Comparison of ENCODE assay signal across 11 mouse cellular contexts in the genomic region with DNA sequence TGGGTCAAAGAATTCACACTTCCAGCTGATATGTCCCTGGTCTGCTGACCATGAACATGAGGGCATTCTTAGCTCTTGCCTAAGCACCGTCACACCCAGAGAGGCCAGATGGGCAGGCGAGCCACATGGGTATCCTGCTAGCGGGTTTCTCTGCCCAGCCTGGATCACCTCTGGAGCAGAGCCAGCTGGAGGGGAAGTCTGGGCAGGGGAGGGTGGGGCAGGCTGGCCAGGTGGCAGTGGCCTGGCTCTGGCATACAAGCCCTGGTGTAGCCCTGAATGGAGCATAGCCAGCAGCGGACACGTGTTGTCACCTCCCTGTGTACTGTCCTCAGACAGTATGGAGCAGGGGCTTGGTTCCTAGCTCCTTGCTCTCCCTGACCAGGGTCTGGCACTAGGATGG. TPM values are rescaled to one million over a fixed set of nuclear protein-coding genes. Genes with fewer than 3 reads are reported as not detected.
DNase-seq lines count a peak whose midpoint lies in the region; ATAC-seq lines count a peak whose summit lies in the region.
"Had no signal": no experiment of that assay in that cellular context is flagged by ENCODE, and none has a peak within 500 bp of the region (broad histone marks: within the 10 kb centered on the region; RNA-seq: fewer than 3 reads in every experiment).

No protein-coding gene starts in this region.

- no peaks in the 10 kb centered on the region for H3K27me3 ChIP-seq in hindbrain, embryonic 13.5 days
- H3K27me3 ChIP-seq in hindbrain, embryonic 10.5 days (ENCODE audit: insufficient read depth, poor library complexity, severe bottlenecking), result no peaks in the 10 kb centered on the region
- H3K27me3 ChIP-seq in forebrain, embryonic 14.5 days (replicated peaks; ENCODE audit: control insufficient read depth, insufficient read depth, low read length), result no peaks in the 10 kb centered on the region
- H3K27me3 ChIP-seq: midbrain, embryonic 13.5 days had no signal

- H3K27ac ChIP-seq in hindbrain, embryonic 13.5 days, result no peak overlapping the region
- H3K27ac ChIP-seq in hindbrain, embryonic 10.5 days, result no peak overlapping the region
- H3K27ac ChIP-seq in forebrain, embryonic 14.5 days (ENCODE audit: low read depth, low read length), result no peak overlapping the region
- H3K27ac ChIP-seq: midbrain, embryonic 13.5 days had no signal

- peaks cover 54% of the 10 kb centered on the region for H3K36me3 ChIP-seq in hindbrain, embryonic 13.5 days
- peaks cover 25% of the 10 kb centered on the region for H3K36me3 ChIP-seq in hindbrain, embryonic 10.5 days
- H3K36me3 ChIP-seq in forebrain, embryonic 14.5 days (ENCODE audit: control insufficient read depth, insufficient read depth, low read length), result peaks cover 20% of the 10 kb centered on the region

- H3K9me3 ChIP-seq in hindbrain, embryonic 13.5 days, result no peaks in the 10 kb centered on the region
- no peaks in the 10 kb centered on the region for H3K9me3 ChIP-seq in hindbrain, embryonic 10.5 days
- no peaks in the 10 kb centered on the region for H3K9me3 ChIP-seq in forebrain, embryonic 14.5 days (replicated peaks; ENCODE audit: control insufficient read depth, low read length)
- H3K9me3 ChIP-seq: midbrain, embryonic 13.5 days had no signal

- H3K9ac ChIP-seq in hindbrain, embryonic 13.5 days, result 0 out of 2 replicates have a peak overlapping the region, but pooled peaks have one; percentile 19
- H3K9ac ChIP-seq in forebrain, embryonic 14.5 days (ENCODE audit: low read length), result no peak overlapping the region
- H3K9ac ChIP-seq: midbrain, embryonic 13.5 days had no signal

- no peak for ATAC-seq in hindbrain, embryonic 13.5 days (ENCODE audit: low FRiP score)
- ATAC-seq in forebrain, embryonic 14.5 days, result no peak
- ATAC-seq: midbrain, embryonic 13.5 days had no signal

- H3K4me1 ChIP-seq in hindbrain, embryonic 13.5 days (replicated peaks), result peaks cover 4% of the 10 kb centered on the region; the same call in 1 of the 2 replicates
- peaks cover 4% of the 10 kb centered on the region; the same call in 1 of the 2 replicates for H3K4me1 ChIP-seq in hindbrain, embryonic 10.5 days (replicated peaks)
- no peaks in the 10 kb centered on the region for H3K4me1 ChIP-seq in forebrain, embryonic 14.5 days (ENCODE audit: control insufficient read depth, insufficient read depth, low read length)
- H3K4me1 ChIP-seq: midbrain, embryonic 13.5 days had no signal

- H3K4me3 ChIP-seq in hindbrain, embryonic 13.5 days, result no peak overlapping the region
- H3K4me3 ChIP-seq in hindbrain, embryonic 10.5 days, result no peak overlapping the region
- no peak overlapping the region for H3K4me3 ChIP-seq in forebrain, embryonic 14.5 days (ENCODE audit: low read depth, low read length)
- H3K4me3 ChIP-seq: midbrain, embryonic 13.5 days had no signal

- no peak for DNase-seq in hindbrain, embryonic 10.5 days (ENCODE audit: low spot score)
- DNase-seq in 416B (ENCODE audit: low read depth), result peak; percentile 20
- DNase-seq in cerebellum, adult 11 months, result peak; percentile 93
- DNase-seq in gastrocnemius, postnatal 25 days, result peak; percentile 75
- no peak for DNase-seq in forebrain, embryonic 14.5 days (ENCODE audit: low spot score)
- DNase-seq in thymus, postnatal 10 days (ENCODE audit: low spot score in 2 of 2), result no peak
- no peak for DNase-seq in c-Kit-positive CD71-positive TER-119-positive erythroid progenitor cells, embryonic 14.5 days (ENCODE audit: low spot score)
- DNase-seq: kidney, adult 11 months; thymus, postnatal 14 days had no signal

- no peak overlapping the region for H3K4me2 ChIP-seq in hindbrain, embryonic 13.5 days
- no peak overlapping the region for H3K4me2 ChIP-seq in forebrain, embryonic 14.5 days (ENCODE audit: low read length)
- H3K4me2 ChIP-seq: midbrain, embryonic 13.5 days had no signal

- 81% methylated on average over 5 of the region's 5 CpGs for WGBS in hindbrain, embryonic 13.5 days
- 90% methylated on average over 5 of the region's 5 CpGs for WGBS in hindbrain, embryonic 10.5 days
- 70% methylated on average over 5 of the region's 5 CpGs for WGBS in forebrain, embryonic 14.5 days

RNA-seq across cellular contexts. Expression of a gene that starts 22.3 kb away (rescaled TPM):
- 0.14 and 0.96 TPM in 2 replicates for polyA plus RNA-seq in hindbrain, embryonic 13.5 days (2015; fragmentation: Nextera tagmentation; extraction: Ambion mirVana)
- 0.27 and 0.38 TPM in 2 replicates for polyA plus RNA-seq in hindbrain, embryonic 10.5 days (2016; fragmentation: Nextera tagmentation; extraction: Ambion mirVana)
- 10 to 100 TPM in 1 of 2 experiments, 1 to 10 TPM in 1; 5.9 to 14.7 TPM for total RNA-seq in gastrocnemius, postnatal 25 days (2021)
- polyA plus RNA-seq in forebrain, embryonic 14.5 days (2014; fragmentation: Nextera tagmentation; extraction: Ambion mirVana), result 0.48 TPM in 1 of 2 replicates, not detected in the other

RNA-seq across cellular contexts. Expression of a gene that starts 42.6 kb away (rescaled TPM):
- polyA plus RNA-seq in hindbrain, embryonic 13.5 days (2015; fragmentation: Nextera tagmentation; extraction: Ambion mirVana), result 14.4 and 15.9 TPM in 2 replicates
- polyA plus RNA-seq in hindbrain, embryonic 10.5 days (2016; fragmentation: Nextera tagmentation; extraction: Ambion mirVana), result 19.0 and 25.0 TPM in 2 replicates
- 10 to 100 TPM; 28.9 to 29.5 TPM for total RNA-seq in gastrocnemius, postnatal 25 days (2021)
- polyA plus RNA-seq in forebrain, embryonic 14.5 days (2014; fragmentation: Nextera tagmentation; extraction: Ambion mirVana), result 11.8 and 14.0 TPM in 2 replicates

RNA-seq across cellular contexts. Expression of a gene that starts 43.7 kb away (rescaled TPM):
- polyA plus RNA-seq in hindbrain, embryonic 13.5 days (2015; fragmentation: Nextera tagmentation; extraction: Ambion mirVana), result 35.6 and 37.6 TPM in 2 replicates
- polyA plus RNA-seq in hindbrain, embryonic 10.5 days (2016; fragmentation: Nextera tagmentation; extraction: Ambion mirVana), result 14.8 and 16.7 TPM in 2 replicates
- total RNA-seq in gastrocnemius, postnatal 25 days (2021), result 1 to 10 TPM; 6.1 to 6.4 TPM
- polyA plus RNA-seq in forebrain, embryonic 14.5 days (2014; fragmentation: Nextera tagmentation; extraction: Ambion mirVana), result 23.9 and 30.7 TPM in 2 replicates

Comparison
In these comparisons a context has a peak if more than half of its experiments do, and no peak if none do; other contexts are left out.
1. DNase-seq: peak in 416B (single experiment), cerebellum, adult 11 months (single experiment) and gastrocnemius, postnatal 25 days (single experiment); none in hindbrain, embryonic 10.5 days (single experiment), forebrain, embryonic 14.5 days (single experiment), thymus, postnatal 10 days (0 of 2) and c-Kit-positive CD71-positive TER-119-positive erythroid progenitor cells, embryonic 14.5 days (single experiment).